Mouse (Mus musculus): ENCODE measurements around the gene Sft2d1.

The Sft2d1 gene

GRCm38 (mm10) chr17:8361281-8362103 lies 50.6 kb downstream of the Sft2d1 start:
- DNase-seq (ENCODE audit: low spot score) = no peak

DNA sequence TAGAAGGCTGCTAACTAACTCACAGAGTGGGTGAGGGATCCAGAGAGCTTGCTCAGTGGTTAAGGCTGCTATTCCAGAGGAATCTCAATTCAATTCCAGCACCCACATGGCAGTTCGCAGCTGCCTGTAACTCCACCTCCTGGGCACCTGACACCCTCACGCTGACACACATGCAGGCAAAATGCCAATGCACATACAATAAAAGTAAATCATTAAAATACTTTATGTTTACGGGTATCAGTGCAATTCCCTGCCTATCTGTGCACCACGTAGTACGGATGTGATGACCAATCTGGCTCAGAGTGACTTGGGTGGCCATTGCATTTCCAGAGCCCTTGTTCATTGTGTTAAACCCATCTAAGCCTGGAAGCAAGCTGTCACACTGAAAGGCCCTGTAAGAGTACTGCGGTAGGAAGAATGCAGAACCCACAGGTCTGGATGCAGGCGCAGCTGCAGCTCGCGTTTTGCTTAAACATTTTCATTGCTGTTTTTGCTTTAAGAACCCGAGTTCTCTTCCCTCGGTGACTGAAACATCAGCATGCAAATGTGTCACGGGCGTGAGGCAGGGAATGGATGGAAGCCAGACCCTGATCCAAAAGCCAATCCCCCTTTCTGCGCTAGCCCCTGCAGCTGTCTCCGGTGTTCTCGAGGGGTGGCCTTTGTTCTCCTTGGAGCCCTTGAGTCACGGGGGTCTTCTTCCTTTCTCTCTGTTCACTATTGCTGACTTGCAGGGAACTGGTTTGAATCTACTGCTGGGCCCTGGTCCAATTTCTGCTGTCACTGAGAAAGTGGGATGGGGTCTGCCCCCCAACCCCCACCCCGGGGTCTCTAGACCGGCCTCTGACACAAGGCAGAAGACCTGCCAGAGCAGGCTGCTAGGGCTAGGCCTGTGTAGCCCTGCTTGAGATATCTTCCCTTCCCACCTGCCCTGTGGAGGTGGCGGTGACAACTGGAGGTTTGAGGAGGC lies 56.9 kb downstream of the Sft2d1 start:
- DNase-seq (ENCODE audit: low spot score) = no peak

DNA sequence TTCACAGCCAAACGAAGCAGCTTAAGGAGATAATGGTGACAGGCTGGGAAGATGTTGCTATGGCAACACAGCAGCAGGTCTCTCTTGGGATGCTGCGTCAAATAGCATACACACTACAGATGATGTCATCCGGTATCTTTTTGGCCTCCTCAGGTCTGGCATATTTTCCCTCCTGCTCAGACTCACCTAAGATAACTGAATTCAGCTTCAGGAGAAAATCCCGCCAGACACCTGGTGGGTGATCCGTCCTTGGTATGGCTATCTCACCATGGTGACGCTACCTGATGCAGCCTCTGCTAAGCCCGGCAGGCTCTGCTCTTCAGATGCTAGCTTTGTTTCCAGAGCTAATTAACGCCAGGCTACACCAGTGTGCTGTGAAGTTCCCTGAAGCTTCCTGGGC lies 57.7 kb downstream of the Sft2d1 start:
- DNase-seq (ENCODE audit: low spot score) = no peak

DNA sequence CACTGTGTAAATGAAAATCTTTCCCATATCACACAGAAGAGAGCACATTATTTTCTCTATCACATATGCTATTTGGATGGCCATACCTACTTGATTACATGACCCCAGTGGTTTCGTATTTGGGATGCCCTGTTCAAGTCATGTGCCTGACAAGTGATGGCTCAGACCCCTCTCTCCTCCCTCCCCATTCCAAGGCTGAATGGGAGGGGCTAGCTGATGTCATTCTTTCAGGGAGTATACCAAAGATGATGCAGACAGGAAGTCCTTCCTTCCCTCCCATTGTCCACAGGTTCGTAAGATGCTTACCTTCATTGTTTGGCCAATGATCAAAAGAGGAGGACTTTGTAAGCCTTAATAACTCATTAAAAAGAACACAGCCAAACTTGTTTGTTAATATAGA lies 58.3 kb downstream of the Sft2d1 start:
- DNase-seq (ENCODE audit: low spot score) = no peak

DNA sequence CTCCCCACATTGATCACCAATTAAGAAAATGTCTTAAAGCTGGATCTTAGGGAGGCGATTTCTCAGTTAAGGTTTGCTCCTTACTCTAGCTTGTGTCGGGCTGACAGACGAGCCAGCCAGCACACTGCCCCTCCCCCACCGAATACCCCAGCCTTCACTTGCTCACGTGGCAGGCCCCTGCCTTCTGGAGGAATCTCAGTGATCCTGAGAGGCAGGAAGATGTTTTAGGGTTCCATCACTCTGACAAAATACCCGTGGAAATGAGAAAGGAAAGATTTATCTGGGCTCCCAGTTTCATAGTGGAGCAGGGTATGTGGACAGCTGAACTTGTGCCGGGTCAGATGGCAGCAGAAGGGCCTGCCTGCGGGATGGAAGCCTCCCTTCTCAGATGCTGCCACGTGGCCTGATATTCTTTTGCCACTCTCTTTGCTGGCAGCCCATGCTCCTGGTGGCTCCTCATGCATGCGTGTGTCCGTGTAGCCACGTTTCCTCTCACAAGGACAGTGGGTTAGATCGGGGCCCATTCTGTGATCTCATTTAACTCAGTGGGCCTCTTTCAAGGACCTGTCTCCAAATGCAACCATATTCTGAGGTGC lies 59.8 kb downstream of the Sft2d1 start:
- no peak for DNase-seq (ENCODE audit: low spot score)

DNA sequence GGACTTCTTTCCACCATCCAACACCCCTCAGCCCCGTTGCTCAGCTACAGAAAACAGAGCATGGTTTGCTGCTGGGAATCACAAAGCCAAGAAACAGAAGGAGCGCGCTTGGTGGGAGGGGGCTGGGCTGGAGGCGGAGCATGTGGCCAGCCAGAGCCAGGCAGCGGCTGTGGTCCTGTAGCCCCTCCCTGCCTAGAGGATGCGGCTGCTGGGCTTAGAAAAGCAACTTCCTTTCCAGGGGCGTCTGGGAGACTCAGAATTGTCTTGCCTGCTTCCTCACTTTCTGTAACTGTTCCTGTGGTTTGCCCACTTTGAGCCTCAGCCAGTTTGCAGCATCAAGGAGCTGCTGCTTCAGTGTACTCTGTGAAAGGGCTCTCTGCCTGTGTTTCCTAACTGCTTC lies 60.9 kb downstream of the Sft2d1 start:
- peak; percentile 29 for DNase-seq (ENCODE audit: low spot score)

- peak; percentile 70 for DNase-seq (ENCODE audit: low spot score)
Measured at GRCm38 (mm10) chr17:8372286-8373046, 61.6 kb downstream of the Sft2d1 start.

Data from ovary, postnatal 14 days (tissue).